Mouse (Mus musculus): ENCODE measurements around the gene Gper1. TPM values are rescaled to one million over a fixed set of nuclear protein-coding genes. Genes with fewer than 3 reads are reported as not detected.

The Gper1 gene
- polyA plus RNA-seq, 1 experiment from 2014 or later = 1.1 TPM

- H3K27me3 ChIP-seq (replicated peaks; ENCODE audit: control insufficient read depth, insufficient read depth, low read length) = no peaks in the 10 kb centered on the region
- no peak for ATAC-seq
- H3K4me2 ChIP-seq (ENCODE audit: low read depth, low read length) = no peak overlapping the region
- no peak overlapping the region for H3K4me3 ChIP-seq (ENCODE audit: low read length)
- 60% methylated on average over 4 of the region's 4 CpGs for WGBS
- no peaks in the 10 kb centered on the region for H3K9me3 ChIP-seq (ENCODE audit: control insufficient read depth, low read length)
- H3K27ac ChIP-seq (ENCODE audit: low read length) = no peak overlapping the region
- H3K9ac ChIP-seq (ENCODE audit: low read depth, low read length) = no peak overlapping the region
- peaks cover under 1% of the 10 kb centered on the region; the same call in 1 of the 2 replicates for H3K36me3 ChIP-seq (ENCODE audit: control insufficient read depth, insufficient read depth, low read length)
- H3K4me1 ChIP-seq (ENCODE audit: control insufficient read depth, insufficient read depth, low read length) = no peaks in the 10 kb centered on the region
These were observed 43.9 kb downstream of the Gper1 start for GRCm38 (mm10) chr5:139466801-139467200.

- H3K4me3 ChIP-seq (ENCODE audit: low read length) = no peak overlapping the region
- H3K4me2 ChIP-seq (ENCODE audit: low read depth, low read length) = no peak overlapping the region
- H3K27ac ChIP-seq (ENCODE audit: low read length) = no peak overlapping the region
- no peaks in the 10 kb centered on the region for H3K4me1 ChIP-seq (ENCODE audit: control insufficient read depth, insufficient read depth, low read length)
- no peak overlapping the region for H3K9ac ChIP-seq (ENCODE audit: low read depth, low read length)
- H3K36me3 ChIP-seq (ENCODE audit: control insufficient read depth, insufficient read depth, low read length) = peaks cover 5% of the 10 kb centered on the region; the same call in 1 of the 2 replicates
- no peaks in the 10 kb centered on the region for H3K27me3 ChIP-seq (replicated peaks; ENCODE audit: control insufficient read depth, insufficient read depth, low read length)
- H3K9me3 ChIP-seq (ENCODE audit: control insufficient read depth, low read length) = no peaks in the 10 kb centered on the region
- WGBS = 52% methylated on average over 5 of the region's 5 CpGs
- no peak for ATAC-seq
These were observed 45.0 kb downstream of the Gper1 start for GRCm38 (mm10) chr5:139467998-139468397.

GRCm38 (mm10) chr5:139474741-139475140, 51.8 kb downstream of the Gper1 start:
- H3K4me1 ChIP-seq (ENCODE audit: control insufficient read depth, insufficient read depth, low read length) = no peaks in the 10 kb centered on the region
- H3K36me3 ChIP-seq (ENCODE audit: control insufficient read depth, insufficient read depth, low read length) = peaks cover 21% of the 10 kb centered on the region
- WGBS = 78% methylated on average over 9 of the region's 9 CpGs
- H3K9me3 ChIP-seq (ENCODE audit: control insufficient read depth, low read length) = no peaks in the 10 kb centered on the region
- no peak for ATAC-seq
- no peaks in the 10 kb centered on the region for H3K27me3 ChIP-seq (replicated peaks; ENCODE audit: control insufficient read depth, insufficient read depth, low read length)
- no peak overlapping the region for H3K27ac ChIP-seq (ENCODE audit: low read length)
- no peak overlapping the region for H3K4me3 ChIP-seq (ENCODE audit: low read length)
- no peak overlapping the region for H3K4me2 ChIP-seq (ENCODE audit: low read depth, low read length)
- no peak overlapping the region for H3K9ac ChIP-seq (ENCODE audit: low read depth, low read length)

Other genes starting within 250 kb of the Gper1 start
- gene Sun1, start 222.5 kb upstream of the Gper1 start, polyA plus RNA-seq (2015; fragmentation: Nextera tagmentation; extraction: Ambion mirVana) = 36.6 and 38.8 TPM in 2 replicates
- 136 and 143 TPM in 2 replicates for gene Get4, start 170.8 kb upstream of the Gper1 start, polyA plus RNA-seq (2015; fragmentation: Nextera tagmentation; extraction: Ambion mirVana)
- 5.3 and 6.3 TPM in 2 replicates for gene Adap1, start 97.5 kb upstream of the Gper1 start, polyA plus RNA-seq (2015; fragmentation: Nextera tagmentation; extraction: Ambion mirVana)
- gene Cox19, start 71.7 kb upstream of the Gper1 start, polyA plus RNA-seq (2015; fragmentation: Nextera tagmentation; extraction: Ambion mirVana) = 183 and 195 TPM in 2 replicates
- 33.9 and 44.0 TPM in 2 replicates for gene Cyp2w1, start 70.5 kb upstream of the Gper1 start, polyA plus RNA-seq (2015; fragmentation: Nextera tagmentation; extraction: Ambion mirVana)
- 2.3 and 2.5 TPM in 2 replicates for gene Gpr146, start 45.5 kb upstream of the Gper1 start, polyA plus RNA-seq (2015; fragmentation: Nextera tagmentation; extraction: Ambion mirVana)
- gene C130050O18Rik, start 17.9 kb upstream of the Gper1 start, polyA plus RNA-seq (2015; fragmentation: Nextera tagmentation; extraction: Ambion mirVana) = 0.87 and 1.0 TPM in 2 replicates
- 25.8 and 35.5 TPM in 2 replicates for gene 3110082I17Rik, start 37.4 kb downstream of the Gper1 start, polyA plus RNA-seq (2015; fragmentation: Nextera tagmentation; extraction: Ambion mirVana)
- 7.1 and 7.2 TPM in 2 replicates for gene Zfand2a, start 61.4 kb downstream of the Gper1 start, polyA plus RNA-seq (2015; fragmentation: Nextera tagmentation; extraction: Ambion mirVana)
- not detected in 2 replicates for gene Uncx, start 120.3 kb downstream of the Gper1 start, polyA plus RNA-seq (2015; fragmentation: Nextera tagmentation; extraction: Ambion mirVana)

Measured in intestine, embryonic 16.5 days (tissue).